Mouse (Mus musculus) cerebellum, postnatal 14 days (tissue): ENCODE data around the gene 1700012B07Rik.
A peak's percentile ranks its signal among the peaks of the same experiment; 100 is the strongest.

Source experiments
- DNase-seq, 2 experiments: peaks; one replicate each; pipeline ENCODE4 v3.0.0; 2021; ENCODE audit warnings: mixed read lengths in 2 of 2

The 1700012B07Rik gene

DNA sequence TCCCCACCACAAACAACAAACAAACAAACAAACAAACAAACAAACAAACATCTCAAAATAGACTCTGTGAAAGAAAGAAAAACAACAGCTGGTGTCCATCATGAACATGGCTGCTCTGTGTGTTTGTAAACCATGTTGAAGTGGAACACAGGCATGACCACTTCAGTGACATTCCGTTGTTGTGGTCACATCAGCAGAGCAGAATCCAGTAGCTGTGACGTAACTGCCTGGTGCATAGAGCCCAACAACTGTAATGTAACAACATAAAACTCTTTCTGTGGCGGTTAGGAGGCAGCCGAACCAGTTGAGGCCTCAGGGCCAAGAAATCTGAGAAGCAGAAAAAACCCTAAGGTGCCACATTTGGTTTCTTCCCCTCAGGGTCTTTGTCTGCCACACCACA is 17.8 kb upstream of the 1700012B07Rik start:
- no peak for DNase-seq

DNA sequence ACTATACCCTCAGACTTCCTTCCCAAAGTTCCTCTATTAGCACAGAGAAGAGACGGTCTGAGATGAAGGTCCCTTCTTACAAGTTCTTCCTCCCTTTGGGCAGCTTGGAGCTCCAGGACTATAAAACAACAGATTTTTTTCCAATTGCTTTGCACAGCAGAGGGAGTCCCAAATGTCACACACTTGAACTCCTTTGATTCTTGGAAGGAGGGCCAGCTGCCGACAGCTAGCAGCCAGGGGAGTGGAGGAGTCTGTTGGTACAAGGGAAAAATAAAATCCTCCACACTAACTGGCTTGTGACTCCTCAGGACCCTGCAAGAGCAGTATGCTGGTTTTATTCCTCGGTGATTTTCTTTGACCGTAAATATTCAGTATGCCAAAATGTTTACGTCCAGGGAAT is 16.6 kb upstream of the 1700012B07Rik start:
- no peak for DNase-seq

GRCm38 (mm10) chr11:109830368-109830767 is 2.5 kb upstream of the 1700012B07Rik start:
- no peak for DNase-seq

DNA sequence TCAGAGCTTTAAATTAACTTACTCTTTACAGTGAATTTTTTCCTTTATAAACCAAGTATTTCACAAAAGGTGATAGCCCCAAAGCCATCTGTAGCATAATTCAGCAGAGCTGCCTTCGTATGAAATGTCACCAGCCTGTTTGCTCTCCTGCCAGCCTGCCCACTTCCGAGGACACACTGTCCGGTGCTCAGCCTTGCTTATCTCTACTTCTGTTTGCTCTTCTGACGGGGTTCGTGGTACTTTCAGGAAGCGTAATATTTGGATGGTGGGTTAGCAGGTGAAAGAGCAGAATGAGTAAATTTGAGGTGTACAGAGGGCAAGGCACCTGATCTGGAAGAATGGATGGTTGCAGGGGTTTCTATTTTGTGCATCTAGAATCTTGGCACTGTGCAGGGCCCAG is 5.6 kb downstream of the 1700012B07Rik start:
- no peak for DNase-seq

DNA sequence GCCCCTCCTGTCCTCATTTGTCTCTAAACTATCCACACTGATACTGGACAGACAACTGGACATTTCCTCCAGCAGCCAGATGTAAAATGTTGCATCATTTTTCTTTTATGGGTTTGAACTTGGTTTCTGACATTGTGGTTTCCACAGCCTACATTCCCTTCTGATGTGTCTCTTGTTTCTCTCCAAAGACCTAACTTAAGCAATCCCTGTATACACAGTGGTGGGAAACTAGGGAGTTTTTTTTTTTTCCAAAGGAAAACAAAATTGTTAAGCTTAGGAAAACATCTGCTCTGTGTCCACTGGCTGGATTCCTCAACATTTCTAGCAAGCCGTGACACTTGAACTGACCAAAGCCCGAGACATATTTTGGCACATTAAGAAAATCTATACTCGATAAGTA is 10.4 kb downstream of the 1700012B07Rik start:
- DNase-seq: no peak

- no peak for DNase-seq
Observed at GRCm38 (mm10) chr11:109816911-109817310, 10.9 kb downstream of the 1700012B07Rik start.

DNA sequence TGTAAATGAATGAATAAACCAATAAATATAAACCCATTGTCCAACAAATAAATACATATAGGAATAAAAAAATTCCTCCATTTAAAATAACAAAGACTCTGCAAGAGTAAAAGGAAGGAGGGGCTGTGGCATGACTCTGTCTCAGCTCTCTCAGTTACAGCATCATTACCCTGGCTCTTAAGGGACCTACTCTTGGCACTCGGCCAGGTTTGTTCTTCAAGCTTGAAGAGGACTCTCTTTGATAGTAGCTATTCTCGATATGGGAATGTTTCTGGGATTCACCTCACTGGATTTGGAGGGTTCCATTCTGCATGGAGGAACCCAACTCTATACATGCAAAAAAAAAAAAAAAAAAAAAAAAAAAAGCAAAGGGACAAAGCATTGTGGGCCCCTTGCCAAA is 16.1 kb downstream of the 1700012B07Rik start:
- peak; percentile 32 to 57 for DNase-seq

DNA sequence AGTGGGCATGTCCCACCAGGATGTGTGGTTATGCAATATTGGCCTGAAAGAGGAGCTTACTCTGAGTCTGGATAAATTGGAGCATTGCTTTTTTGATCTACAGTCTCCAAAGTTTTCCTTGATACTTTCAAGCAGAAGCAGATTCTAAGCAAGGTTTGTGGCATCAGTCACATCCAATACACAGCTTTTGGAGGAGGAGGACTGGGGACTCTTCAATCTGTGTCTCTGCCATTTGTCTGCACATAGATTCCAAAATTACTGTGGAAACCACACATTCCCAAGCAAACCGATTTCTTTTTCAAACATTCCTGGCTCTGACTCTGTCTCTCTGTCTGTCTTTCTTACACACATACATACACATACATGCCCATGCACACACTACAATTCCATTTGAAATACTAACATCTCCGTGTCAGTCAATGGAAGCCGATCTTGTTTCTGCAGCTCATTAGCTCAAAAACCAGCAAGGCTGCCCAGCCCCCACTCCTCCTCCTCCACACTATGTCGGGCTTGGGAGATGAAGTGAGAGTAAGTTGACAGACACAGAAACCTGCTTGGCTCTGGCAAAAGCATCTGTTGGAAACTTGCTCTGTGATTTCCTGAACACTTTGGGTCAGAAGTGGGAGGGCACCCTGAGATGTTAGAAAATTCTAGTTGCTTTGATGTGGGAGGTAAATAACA is 18.5 kb downstream of the 1700012B07Rik start:
- DNase-seq: peak in 1 of 2 experiments; percentile 27

GRCm38 (mm10) chr11:109801515-109801914 is 26.3 kb downstream of the 1700012B07Rik start:
- DNase-seq: no peak

DNA sequence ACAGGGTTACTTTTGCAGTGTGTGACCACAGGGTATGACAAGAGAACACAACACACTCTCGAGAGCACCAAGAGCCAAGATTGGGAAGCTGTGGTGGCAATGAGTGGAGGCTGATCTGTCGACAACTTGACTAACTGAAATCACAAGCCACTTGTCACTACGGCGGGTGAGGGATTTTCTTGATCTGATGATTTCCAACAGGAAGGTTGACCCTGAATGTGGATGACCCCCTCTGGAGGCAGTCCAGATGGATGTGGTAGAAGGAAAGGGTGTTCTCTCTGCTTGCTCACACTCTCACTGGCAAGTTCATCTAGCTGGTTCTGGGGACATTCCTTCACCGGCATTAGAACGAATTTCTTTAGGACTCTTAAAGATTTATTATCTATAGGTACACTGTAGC is 30.3 kb downstream of the 1700012B07Rik start:
- no peak for DNase-seq

- no peak for DNase-seq
Observed at GRCm38 (mm10) chr11:109795536-109795935, 32.3 kb downstream of the 1700012B07Rik start.

DNA sequence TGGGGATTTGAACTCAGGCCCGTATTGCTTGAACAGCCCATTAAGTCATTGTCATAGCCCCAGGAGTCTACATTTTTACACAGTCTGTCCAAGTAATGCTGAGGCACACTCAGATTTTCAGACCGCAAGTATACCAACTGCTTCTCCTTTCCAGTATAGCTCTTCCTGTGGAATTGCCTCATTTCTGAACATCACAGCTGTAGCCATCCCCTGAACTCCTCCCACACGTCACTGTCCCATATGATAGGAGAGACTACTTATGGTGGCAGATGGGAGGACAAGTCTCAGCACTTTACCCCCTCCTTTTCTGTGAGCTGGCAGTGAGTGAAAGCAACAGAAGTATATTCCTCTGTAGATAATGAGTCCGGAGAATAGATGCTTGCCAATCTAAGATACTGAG is 34.3 kb downstream of the 1700012B07Rik start:
- no peak for DNase-seq

DNA sequence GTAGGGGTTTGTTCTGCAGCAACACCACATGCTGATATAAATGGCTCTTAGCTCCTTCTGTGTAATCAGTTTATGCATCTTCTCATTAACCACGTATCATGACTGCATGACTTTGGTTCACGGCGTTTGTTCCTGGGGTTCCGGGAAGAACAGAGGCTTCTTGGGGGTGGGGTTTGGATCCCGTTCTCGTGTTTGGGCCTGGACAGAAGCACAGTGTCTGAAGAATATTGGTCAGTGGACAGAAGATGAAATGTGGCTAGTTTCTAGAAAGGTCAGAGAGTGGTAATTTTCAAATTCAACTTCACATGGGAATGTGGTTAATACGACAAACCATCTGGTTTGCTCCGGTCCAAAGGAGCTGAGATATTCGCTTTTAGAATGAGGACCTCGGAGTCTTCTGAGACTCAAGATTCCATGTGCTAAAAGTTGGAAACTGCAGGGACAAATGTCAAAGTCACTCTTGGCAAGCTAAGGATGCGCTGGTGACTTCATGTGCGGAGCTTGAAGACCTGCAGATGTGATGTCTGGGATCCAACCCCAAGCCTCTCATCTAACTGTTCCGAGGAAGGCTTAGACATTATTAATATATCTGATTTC is 35.3 kb downstream of the 1700012B07Rik start:
- DNase-seq: no peak

- no peak for DNase-seq
Observed at GRCm38 (mm10) chr11:109791965-109792364, 35.9 kb downstream of the 1700012B07Rik start.

DNA sequence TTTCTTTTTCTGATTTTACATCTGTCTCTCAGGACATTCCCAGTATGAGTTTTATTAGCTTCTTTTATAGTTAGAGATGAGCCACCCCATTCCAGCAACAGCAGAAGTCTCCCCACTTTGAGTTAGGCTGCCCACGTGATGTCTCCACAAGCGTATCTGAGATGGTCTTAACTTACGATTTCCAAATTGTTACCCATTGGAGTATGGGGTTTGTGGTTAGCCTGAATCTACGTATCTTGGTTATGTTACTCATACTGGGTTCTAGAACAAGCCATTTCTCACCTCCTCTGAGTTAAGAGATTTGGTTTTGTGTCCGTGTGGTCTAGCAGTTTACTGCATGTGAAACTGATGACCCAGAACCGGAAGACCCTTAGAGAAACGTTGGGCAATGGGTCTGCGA is 37.6 kb downstream of the 1700012B07Rik start:
- DNase-seq: no peak

GRCm38 (mm10) chr11:109785392-109785791 is 42.5 kb downstream of the 1700012B07Rik start:
- no peak for DNase-seq

DNA sequence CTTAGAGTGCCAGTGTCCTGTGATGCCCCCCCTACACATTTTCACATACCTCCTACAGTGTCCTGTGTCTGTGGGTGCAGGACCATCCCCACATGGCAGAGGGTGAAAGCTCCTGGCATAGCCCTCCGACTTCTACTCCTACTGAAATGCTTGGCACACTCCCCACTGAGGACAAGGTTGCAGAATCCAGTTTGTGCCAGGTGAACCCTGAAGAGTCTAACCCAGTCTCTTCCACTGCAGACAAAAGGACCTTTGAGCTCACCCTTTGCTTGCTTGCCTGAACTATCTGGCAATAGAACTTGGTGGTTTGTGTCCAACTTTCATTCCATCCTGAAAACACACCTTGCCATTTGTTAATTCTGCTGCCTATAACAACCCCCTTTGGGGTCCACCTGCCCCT is 56.5 kb downstream of the 1700012B07Rik start:
- no peak for DNase-seq

GRCm38 (mm10) chr11:109770185-109770584 is 57.7 kb downstream of the 1700012B07Rik start:
- DNase-seq: no peak

- DNase-seq: no peak
Observed at GRCm38 (mm10) chr11:109769091-109769490, 58.8 kb downstream of the 1700012B07Rik start.

- DNase-seq: no peak
Observed at GRCm38 (mm10) chr11:109760063-109760462, 67.8 kb downstream of the 1700012B07Rik start.

DNA sequence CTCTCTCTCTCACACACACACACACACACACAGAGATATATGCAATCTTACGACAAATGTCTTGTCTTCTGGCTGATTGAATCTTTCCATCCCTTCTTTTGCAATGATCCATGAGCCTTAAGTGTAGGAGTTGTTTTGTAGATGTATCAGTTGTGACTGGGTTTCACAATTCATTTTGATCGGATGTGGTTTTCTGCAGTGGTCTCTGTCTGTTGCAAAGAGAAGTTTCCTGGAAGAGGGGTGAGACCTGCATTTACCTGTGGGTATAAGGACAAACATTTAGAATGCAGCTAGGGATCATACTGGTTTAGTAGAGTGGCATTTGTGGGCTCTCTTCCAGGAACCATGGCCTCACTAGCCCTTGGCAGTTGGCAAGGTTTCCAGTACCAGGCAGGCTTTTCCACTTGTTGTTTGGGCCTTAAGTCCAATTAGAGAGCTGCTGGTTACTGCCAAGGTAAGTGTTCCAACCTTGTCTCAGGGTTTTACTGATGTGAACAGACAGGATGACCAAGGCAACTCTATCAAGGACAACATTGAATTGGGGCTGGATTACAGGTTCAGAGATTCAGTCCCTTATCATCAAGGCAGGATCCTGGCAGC is 69.1 kb downstream of the 1700012B07Rik start:
- DNase-seq: peak; percentile 23 to 28

DNA sequence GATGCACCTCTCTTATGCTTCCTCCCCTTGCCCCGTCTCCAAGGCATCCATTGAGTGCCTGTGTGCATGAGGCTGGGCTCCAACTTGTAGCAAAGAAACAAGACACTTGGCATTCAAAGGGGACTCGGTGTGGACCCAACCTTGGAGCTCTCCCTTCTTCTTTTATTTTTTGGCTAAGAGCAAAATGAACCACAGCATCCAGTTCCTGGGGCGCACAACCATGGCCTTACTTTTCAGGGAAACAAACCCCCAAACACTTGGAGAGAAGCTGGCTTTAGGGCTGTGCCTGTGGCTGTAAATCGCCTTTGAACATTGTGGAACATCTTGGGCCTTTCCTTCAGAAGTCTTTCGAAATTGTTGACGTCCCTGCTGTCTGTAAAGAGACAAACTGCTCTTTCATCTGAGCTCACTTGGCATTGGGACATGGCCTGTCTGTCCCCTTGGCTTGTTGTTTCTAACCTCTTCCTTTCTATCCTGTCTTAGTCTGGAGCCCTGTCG is 73.7 kb downstream of the 1700012B07Rik start:
- peak; percentile 7 to 9 for DNase-seq

- no peak for DNase-seq
Observed at GRCm38 (mm10) chr11:109751636-109752603, 75.9 kb downstream of the 1700012B07Rik start.
